Mouse (Mus musculus) heart, adult 2 months (tissue): ENCODE data around the gene Vpreb2. TPM values are rescaled to one million over a fixed set of nuclear protein-coding genes. Genes with fewer than 3 reads are reported as not detected.

Source experiments
- DNase-seq, 2 experiments: peaks; one replicate each; pipeline ENCODE4 v3.0.0; 2021
- H3K27ac ChIP-seq: fragments of 200-600 bp; 2 replicates; pipeline ENCODE4 v1.8.1; 2022
- H3K27me3 ChIP-seq: fragments of 200-500 bp; 2 replicates; pipeline ENCODE4 v1.6.1; 2012; ENCODE audit warnings: mild to moderate bottlenecking, low read length, inconsistent platforms, mixed read lengths; ENCODE audit not compliant: control insufficient read depth, insufficient read depth
- H3K36me3 ChIP-seq: fragments of 200-500 bp; 2 replicates; pipeline ENCODE4 v1.6.1; 2012; ENCODE audit warnings: low read length, inconsistent platforms; ENCODE audit not compliant: control insufficient read depth, insufficient read depth
- H3K4me1 ChIP-seq: fragments of 200-500 bp; 2 replicates; pipeline ENCODE4 v1.6.1; 2011; ENCODE audit warnings: low read length; ENCODE audit not compliant: control insufficient read depth, insufficient read depth
- H3K4me3 ChIP-seq: fragments of 200-600 bp; 2 replicates; pipeline ENCODE4 v1.8.1; 2022
- H3K79me2 ChIP-seq: fragments of 200-500 bp; replicated peaks from 2 replicates; pipeline ENCODE4 v1.6.1; 2012; ENCODE audit warnings: mild to moderate bottlenecking, inconsistent platforms, low read length, moderate library complexity, mixed read lengths; ENCODE audit not compliant: control insufficient read depth, insufficient read depth
- H3K9ac ChIP-seq: fragments of 200-500 bp; 2 replicates; pipeline ENCODE4 v1.6.1; 2012; ENCODE audit warnings: low read depth, mild to moderate bottlenecking, control low read depth, inconsistent platforms, low read length, mixed read lengths
- CTCF ChIP-seq: fragments of 200-600 bp; IDR thresholded peaks from 2 replicates; pipeline ENCODE4 v1.8.1; 2022; ENCODE audit warnings: antibody characterized with exemption, mild to moderate bottlenecking, moderate library complexity
- EP300 ChIP-seq: fragments of 200-500 bp; IDR thresholded peaks from 2 replicates; pipeline ENCODE4 v1.6.1; 2011; ENCODE audit warnings: low read depth, low read length, control low read depth; ENCODE audit not compliant: insufficient read depth
- POLR2A ChIP-seq: fragments of 200-500 bp; IDR thresholded peaks from 2 replicates; pipeline ENCODE4 v1.6.1; 2011; ENCODE audit warnings: mild to moderate bottlenecking, low read depth, low read length, control low read depth; ENCODE audit not compliant: insufficient read depth
- WGBS: fragments of 180-500 bp; shearing (Covaris S2); methylation state at CpG from one replicate; pipeline ENCODE4 v1.1.7; 2018; 5-methylcytosine and 5-hydroxymethylcytosine counted together
- intact Hi-C: fragments of 180-260 bp; cut with DNase I; formaldehyde crosslinking; loops from one replicate; pipeline ENCODE4 v1.15.1; 2025
- polyA plus RNA-seq: library from polyadenylated mRNA; depleted of rRNA; stranded (reverse); fragments of >200 nt; gene quantifications from 2 replicates; pipeline ENCODE4 v1.2.3, GENCODE M21; 2012
- total RNA-seq, 2 experiments: library from RNA; stranded (reverse); gene quantifications; 2 replicates each; pipeline ENCODE4 v1.2.3; 2021

Vpreb2 gene
- total and polyA plus RNA-seq, 3 experiments, result not detected

DNA sequence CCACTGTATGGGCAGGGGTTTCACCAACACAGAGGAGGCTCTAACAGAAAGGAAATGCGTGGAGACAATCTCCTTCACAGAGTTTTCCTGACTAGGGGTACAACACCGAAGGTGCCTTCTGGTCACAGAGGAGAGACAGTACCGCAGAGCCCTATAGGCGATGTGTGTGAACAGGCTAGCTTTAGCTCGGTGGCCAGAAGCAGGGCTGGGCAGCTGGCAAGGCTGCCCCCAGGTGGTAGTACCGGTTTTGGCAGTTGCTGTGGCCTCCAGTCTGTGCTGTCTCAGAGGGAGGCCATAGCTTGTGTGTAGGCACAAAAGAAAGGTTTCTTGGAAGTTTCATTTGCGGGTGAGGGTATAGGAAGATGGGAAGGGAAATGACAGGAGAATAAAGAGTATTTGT is 41.4 kb upstream of the Vpreb2 start:
- Histone ChIP-seq H3K27me3 (no peaks in the 10 kb centered on the region), H3K4me3 (no peak overlapping the region), H3K9ac (no peak overlapping the region), H3K79me2 (no peaks in the 10 kb centered on the region), H3K4me1 (no peaks in the 10 kb centered on the region), H3K27ac (no peak overlapping the region), H3K36me3 (no peaks in the 10 kb centered on the region)
- peak; percentile 63 to 71 for DNase-seq
- intact Hi-C loops, result loop anchor here (2.0 kb wide), 1 partner anchor 26 kb away; no protein-coding TSS in a partner anchor
- 8% methylated on average over 7 of the region's 7 CpGs for WGBS
- no peak for TF ChIP-seq EP300
- peak; percentile 89 for TF ChIP-seq CTCF

DNA sequence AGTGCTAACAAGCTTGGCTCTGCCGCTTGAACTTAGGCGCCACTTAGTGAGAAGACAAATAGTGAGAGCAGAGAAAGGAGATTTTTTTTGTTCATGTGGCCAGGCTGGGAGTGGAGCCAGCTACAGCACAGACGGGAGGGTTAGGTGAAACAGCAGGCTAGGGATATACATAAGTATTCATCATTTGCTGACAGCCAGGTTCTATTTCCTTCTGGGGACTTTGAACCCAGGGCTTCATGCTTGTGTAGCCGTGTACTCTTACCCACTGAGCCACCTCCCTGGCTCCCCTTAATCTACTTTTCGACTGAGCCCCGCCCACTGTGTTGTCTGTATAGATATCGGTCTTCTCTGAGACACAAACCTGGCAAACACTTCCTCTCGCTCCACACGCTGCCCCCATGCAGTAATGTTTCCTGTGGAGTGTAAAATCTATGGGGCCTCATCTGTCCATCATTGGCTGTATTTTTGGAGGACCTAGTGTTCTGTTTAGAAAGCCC is 40.9 kb upstream of the Vpreb2 start:
- no peaks in the 10 kb centered on the region for H3K4me1 ChIP-seq
- no peak for DNase-seq
- no peak overlapping the region for H3K27ac ChIP-seq
- intact Hi-C loops, result loop anchor here (2.0 kb wide), 1 partner anchor 27 kb away; no protein-coding TSS in a partner anchor
- H3K27me3 ChIP-seq, result no peaks in the 10 kb centered on the region
- H3K4me3 ChIP-seq, result no peak overlapping the region
- TF ChIP-seq POLR2A (no peak), EP300 (no peak), CTCF (no peak)
- WGBS, result 29% methylated on average over 9 of the region's 9 CpGs
- H3K9ac ChIP-seq, result no peak overlapping the region
- no peaks in the 10 kb centered on the region for H3K79me2 ChIP-seq
- no peaks in the 10 kb centered on the region for H3K36me3 ChIP-seq

DNA sequence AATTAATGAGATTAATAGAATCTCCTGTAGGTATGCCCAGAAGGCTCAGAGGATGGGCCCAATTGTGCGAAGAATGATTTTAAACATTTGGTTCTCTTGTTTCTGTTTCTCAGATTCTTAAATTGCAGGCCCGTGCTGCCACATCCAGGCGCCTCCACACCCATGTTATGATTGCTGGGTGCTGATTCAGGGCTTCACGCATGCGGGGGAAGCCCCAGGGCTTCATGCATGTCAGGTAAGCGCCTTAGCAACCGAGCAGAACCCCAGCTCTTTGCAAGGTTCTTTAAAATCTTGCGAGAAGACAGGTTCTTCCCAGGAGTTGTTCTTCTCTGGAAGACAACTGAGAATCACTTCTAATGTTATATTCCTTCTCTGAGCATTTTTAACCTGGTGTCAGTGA is 36.8 kb upstream of the Vpreb2 start:
- WGBS, result 65% methylated on average over 8 of the region's 8 CpGs
- H3K9ac ChIP-seq, result no peak overlapping the region
- TF ChIP-seq CTCF, result no peak
- no peak for TF ChIP-seq POLR2A
- TF ChIP-seq EP300, result no peak
- DNase-seq, result no peak
- no peaks in the 10 kb centered on the region for H3K79me2 ChIP-seq
- H3K4me1 ChIP-seq, result no peaks in the 10 kb centered on the region
- intact Hi-C loops, result no loop called here
- no peak overlapping the region for H3K4me3 ChIP-seq
- no peak overlapping the region for H3K27ac ChIP-seq
- H3K27me3 ChIP-seq, result no peaks in the 10 kb centered on the region
- H3K36me3 ChIP-seq, result no peaks in the 10 kb centered on the region

DNA sequence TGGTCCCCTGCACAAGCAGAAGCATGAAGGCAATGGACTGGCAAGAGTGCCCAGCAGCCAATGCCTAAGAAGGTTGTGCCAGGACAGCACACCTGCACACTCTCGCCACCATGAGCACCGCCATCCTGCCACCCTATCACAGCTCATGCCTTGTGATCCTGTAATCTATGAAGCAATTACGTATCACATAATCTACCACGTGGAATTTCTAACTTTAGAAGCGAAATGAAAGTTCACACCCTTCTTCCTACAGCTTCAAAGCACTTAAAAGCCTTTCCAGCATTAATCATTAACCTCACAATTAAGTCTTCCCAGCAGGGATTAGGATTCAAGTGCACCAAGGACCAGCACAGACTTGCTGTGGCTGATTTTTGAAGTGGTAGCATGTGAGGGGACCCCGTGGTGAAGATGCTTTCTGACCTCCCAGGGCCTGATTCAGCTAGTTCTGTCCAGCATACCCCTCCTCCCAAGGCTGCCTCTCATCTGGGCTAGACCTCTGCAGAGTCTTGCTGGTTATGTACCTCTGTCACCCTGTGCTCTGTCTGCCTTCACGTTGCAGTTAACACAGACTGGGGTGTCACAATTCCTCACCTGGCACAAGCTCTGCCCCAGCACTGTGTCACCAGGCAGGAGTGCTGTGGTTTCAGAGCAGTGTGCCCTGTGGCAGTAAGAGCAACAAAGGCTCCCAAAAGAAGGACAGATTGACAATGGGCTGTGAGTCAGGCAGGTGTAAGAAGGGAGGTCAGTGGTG is 35.0 kb upstream of the Vpreb2 start:
- no peak for DNase-seq

DNA sequence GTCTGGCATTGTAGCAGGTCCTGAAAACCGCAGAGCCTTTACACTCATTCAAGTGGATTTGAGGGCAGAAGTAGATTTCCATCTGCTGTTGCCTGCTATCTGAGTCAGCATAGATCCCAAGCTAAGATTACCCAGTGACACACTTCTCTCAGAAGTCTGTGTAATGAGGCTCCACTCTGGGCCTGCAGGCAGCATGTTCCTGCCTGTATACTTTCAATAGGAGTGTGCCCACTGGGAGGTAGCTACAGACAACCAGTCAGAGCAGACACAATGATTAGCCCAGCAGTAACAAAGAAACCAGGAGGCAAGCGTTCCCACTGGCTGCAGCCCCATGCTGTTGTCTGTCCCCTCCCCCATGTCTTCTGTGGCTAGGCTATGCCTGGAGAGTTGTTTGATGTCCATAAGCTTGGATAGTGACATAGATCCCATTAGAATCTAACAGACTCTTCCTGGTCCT is 30.8 kb upstream of the Vpreb2 start:
- no peak for DNase-seq
- Histone ChIP-seq H3K27ac (no peak overlapping the region), H3K36me3 (no peaks in the 10 kb centered on the region), H3K9ac (no peak overlapping the region), H3K27me3 (no peaks in the 10 kb centered on the region), H3K4me3 (no peak overlapping the region), H3K4me1 (no peaks in the 10 kb centered on the region), H3K79me2 (no peaks in the 10 kb centered on the region)
- TF ChIP-seq POLR2A, result no peak
- no peak for TF ChIP-seq EP300
- TF ChIP-seq CTCF, result no peak
- WGBS, result 46% methylated on average over 2 of the region's 2 CpGs
- intact Hi-C loops, result no loop called here

More for the DNA sequence above, 35.0 kb upstream of the Vpreb2 start:
- Histone ChIP-seq H3K4me1 (no peaks in the 10 kb centered on the region), H3K79me2 (no peaks in the 10 kb centered on the region), H3K27me3 (no peaks in the 10 kb centered on the region), H3K36me3 (no peaks in the 10 kb centered on the region), H3K4me3 (no peak overlapping the region), H3K9ac (no peak overlapping the region), H3K27ac (no peak overlapping the region)
- intact Hi-C loops, result no loop called here
- TF ChIP-seq CTCF (no peak), EP300 (no peak), POLR2A (no peak)
- 58% methylated on average over 7 of the region's 7 CpGs for WGBS

DNA sequence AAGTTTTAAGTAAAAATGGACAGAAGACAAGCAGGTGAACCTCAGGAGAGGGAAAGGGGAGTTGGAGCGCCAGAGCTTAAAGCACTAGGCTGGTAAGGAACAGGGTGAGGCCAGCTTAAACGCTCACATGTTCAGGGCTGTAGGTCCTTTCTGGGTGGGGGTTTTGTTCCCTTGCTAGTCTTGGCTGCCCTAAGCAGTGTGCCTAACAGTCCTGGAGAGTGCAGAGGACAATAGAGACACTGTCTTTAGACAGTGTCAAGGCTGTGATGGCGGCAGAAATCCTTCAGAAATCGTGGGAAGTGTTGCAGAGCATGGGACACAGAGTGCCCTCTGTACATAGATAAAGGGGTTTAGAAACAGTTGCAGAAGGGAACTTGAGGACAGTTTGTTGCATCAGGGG is 30.2 kb upstream of the Vpreb2 start:
- H3K79me2 ChIP-seq, result no peaks in the 10 kb centered on the region
- no peak for TF ChIP-seq EP300
- TF ChIP-seq POLR2A, result no peak
- TF ChIP-seq CTCF, result no peak
- DNase-seq, result no peak
- 61% methylated on average over 4 of the region's 4 CpGs for WGBS
- no peaks in the 10 kb centered on the region for H3K4me1 ChIP-seq
- intact Hi-C loops, result no loop called here
- no peaks in the 10 kb centered on the region for H3K27me3 ChIP-seq
- H3K9ac ChIP-seq, result no peak overlapping the region
- no peaks in the 10 kb centered on the region for H3K36me3 ChIP-seq
- no peak overlapping the region for H3K27ac ChIP-seq
- H3K4me3 ChIP-seq, result no peak overlapping the region
